Comparison of ENCODE assay signal across 8 mouse cellular contexts in the genomic region with DNA sequence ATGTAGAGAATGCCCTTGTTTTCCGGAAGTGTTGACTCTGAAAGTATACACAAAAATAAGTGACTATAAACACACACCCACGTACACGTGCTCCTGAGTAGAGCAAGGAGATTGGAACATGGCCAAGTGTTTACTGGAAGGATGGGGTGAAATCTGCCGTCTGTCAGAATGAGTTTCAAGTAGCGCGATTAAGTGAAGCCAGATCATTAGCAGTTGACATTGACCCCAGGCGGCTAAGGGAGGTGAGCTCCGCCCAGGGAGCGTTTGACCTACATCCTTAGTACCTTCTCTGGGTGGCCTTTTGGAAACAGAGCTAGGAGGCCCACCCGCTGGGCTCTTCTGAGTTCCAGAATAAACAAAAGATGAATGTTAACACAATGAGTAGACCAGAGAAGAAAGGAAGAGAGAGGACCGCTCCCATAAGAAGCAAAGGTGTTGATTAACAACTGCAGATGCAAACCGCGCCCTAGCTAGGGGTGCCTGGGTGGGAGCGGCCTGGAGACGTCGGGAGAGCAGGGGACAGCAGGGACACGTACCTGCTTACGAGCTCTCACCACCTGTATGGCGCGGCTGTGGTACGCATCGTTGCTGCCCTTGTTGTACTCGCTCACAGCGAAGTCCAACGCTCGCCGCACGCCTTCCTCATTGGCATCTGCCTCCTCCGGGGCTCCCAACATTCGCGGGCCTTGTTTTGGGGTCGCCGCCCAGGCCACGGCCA. TPM values are rescaled to one million over a fixed set of nuclear protein-coding genes. Genes with fewer than 3 reads are reported as not detected.
DNase-seq lines count a peak whose midpoint lies in the region; ATAC-seq and TF ChIP-seq lines count a peak whose summit lies in the region.
"Had no signal": no experiment of that assay in that cellular context is flagged by ENCODE, and none has a peak within 500 bp of the region (broad histone marks: within the 10 kb centered on the region; RNA-seq: fewer than 3 reads in every experiment).

No protein-coding gene starts in this region.

- TF ChIP-seq CTCF in midbrain, postnatal 0 days (IDR thresholded peaks at IDR 0.05) = no peak

- H3K4me1 ChIP-seq in embryonic facial prominence, embryonic 11.5 days (ENCODE audit: control insufficient read depth, insufficient read depth, low read length) = peaks cover 3% of the 10 kb centered on the region
- H3K4me1 ChIP-seq in hindbrain, embryonic 10.5 days (replicated peaks) = peaks cover 42% of the 10 kb centered on the region
- peaks cover 41% of the 10 kb centered on the region for H3K4me1 ChIP-seq in limb, embryonic 15.5 days
- H3K4me1 ChIP-seq in midbrain, postnatal 0 days (ENCODE audit: insufficient read depth, low read length) = peaks cover 22% of the 10 kb centered on the region

- peak overlapping the region; percentile 76 for H3K27ac ChIP-seq in embryonic facial prominence, embryonic 11.5 days (replicated peaks; ENCODE audit: low read depth, low read length)
- H3K27ac ChIP-seq in hindbrain, embryonic 10.5 days = peak overlapping the region; percentile 95
- peak overlapping the region; percentile 96 for H3K27ac ChIP-seq in limb, embryonic 15.5 days
- peak overlapping the region; percentile 83 for H3K27ac ChIP-seq in midbrain, postnatal 0 days (ENCODE audit: low read depth, low read length)

- no peaks in the 10 kb centered on the region; the same call in 1 of the 2 replicates for H3K36me3 ChIP-seq in embryonic facial prominence, embryonic 11.5 days (replicated peaks; ENCODE audit: control insufficient read depth, insufficient read depth, low read depth, low read length)
- H3K36me3 ChIP-seq in hindbrain, embryonic 10.5 days = peaks cover 33% of the 10 kb centered on the region
- peaks cover 20% of the 10 kb centered on the region for H3K36me3 ChIP-seq in limb, embryonic 15.5 days
- H3K36me3 ChIP-seq in midbrain, postnatal 0 days (ENCODE audit: insufficient read depth, low read length) = peaks cover 10% of the 10 kb centered on the region

- H3K9me3 ChIP-seq in embryonic facial prominence, embryonic 11.5 days (replicated peaks; ENCODE audit: control insufficient read depth, low read length) = no peaks in the 10 kb centered on the region
- no peaks in the 10 kb centered on the region for H3K9me3 ChIP-seq in hindbrain, embryonic 10.5 days
- no peaks in the 10 kb centered on the region for H3K9me3 ChIP-seq in limb, embryonic 15.5 days
- H3K9me3 ChIP-seq in midbrain, postnatal 0 days (ENCODE audit: low read length) = no peaks in the 10 kb centered on the region

- peak; percentile 95 for DNase-seq in ES-CJ7 (ENCODE audit: low read depth, low spot score)
- DNase-seq in embryonic facial prominence, embryonic 11.5 days (ENCODE audit: low spot score) = peak; percentile 42
- peak; percentile 41 for DNase-seq in hindbrain, embryonic 10.5 days (ENCODE audit: low spot score)
- peak; percentile 64 for DNase-seq in midbrain, postnatal 0 days (ENCODE audit: low spot score)
- no peak for DNase-seq in gastrocnemius, adult 8-10 months (ENCODE audit: low spot score in 2 of 2)

- 1% methylated on average over 34 of the region's 34 CpGs for WGBS in embryonic facial prominence, embryonic 11.5 days
- 2% methylated on average over 34 of the region's 34 CpGs for WGBS in hindbrain, embryonic 10.5 days
- WGBS in limb, embryonic 15.5 days = under 1% methylated on average over 34 of the region's 34 CpGs
- under 1% methylated on average over 34 of the region's 34 CpGs for WGBS in midbrain, postnatal 0 days

- peak; percentile 58 for ATAC-seq in activated CD4-positive, CD25-positive, alpha-beta regulatory T cell, adult 4 months
- ATAC-seq in embryonic facial prominence, embryonic 11.5 days (replicated peaks; ENCODE audit: insufficient number of reproducible peaks, low FRiP score, low TSS enrichment, low read depth) = peak; percentile 64
- peak; percentile 32; the same call in 1 of the 2 replicates for ATAC-seq in limb, embryonic 15.5 days (ENCODE audit: insufficient number of reproducible peaks, low FRiP score, low TSS enrichment, low read depth)
- peak; percentile 54 for ATAC-seq in midbrain, postnatal 0 days (ENCODE audit: low FRiP score)

- peak overlapping the region; percentile 44 for H3K4me2 ChIP-seq in embryonic facial prominence, embryonic 11.5 days (ENCODE audit: low read depth, low read length)
- peak overlapping the region; percentile 68 for H3K4me2 ChIP-seq in limb, embryonic 15.5 days
- peak overlapping the region; percentile 79 for H3K4me2 ChIP-seq in midbrain, postnatal 0 days (ENCODE audit: low read depth, low read length, poor library complexity, severe bottlenecking)

- peak overlapping the region; percentile 91 for H3K4me3 ChIP-seq in embryonic facial prominence, embryonic 11.5 days (ENCODE audit: low read depth, low read length)
- peak overlapping the region; percentile 81 for H3K4me3 ChIP-seq in hindbrain, embryonic 10.5 days
- H3K4me3 ChIP-seq in limb, embryonic 15.5 days = peak overlapping the region; percentile 86
- H3K4me3 ChIP-seq in midbrain, postnatal 0 days (ENCODE audit: low read depth, low read length) = peak overlapping the region; percentile 95

- H3K9ac ChIP-seq in embryonic facial prominence, embryonic 11.5 days (replicated peaks; ENCODE audit: low read length) = peak overlapping the region; percentile 90
- H3K9ac ChIP-seq in limb, embryonic 15.5 days = peak overlapping the region; percentile 85
- H3K9ac ChIP-seq in midbrain, postnatal 0 days (replicated peaks; ENCODE audit: low read length, poor library complexity, severe bottlenecking) = peak overlapping the region; percentile 90

- H3K27me3 ChIP-seq in embryonic facial prominence, embryonic 11.5 days (ENCODE audit: control insufficient read depth, insufficient read depth, low read length) = no peaks in the 10 kb centered on the region
- H3K27me3 ChIP-seq in hindbrain, embryonic 10.5 days (ENCODE audit: insufficient read depth, poor library complexity, severe bottlenecking) = no peaks in the 10 kb centered on the region
- H3K27me3 ChIP-seq in limb, embryonic 15.5 days = no peaks in the 10 kb centered on the region
- no peaks in the 10 kb centered on the region for H3K27me3 ChIP-seq in midbrain, postnatal 0 days (ENCODE audit: insufficient read depth, low read length)

RNA-seq across cellular contexts. Expression of gene Cst3, which starts 0.7 kb away (rescaled TPM):
- polyA plus RNA-seq in activated CD4-positive, CD25-positive, alpha-beta regulatory T cell, adult 4 months (2017; shearing (Covaris generic)) = 100 to 1,000 TPM; 167 to 192 TPM
- 315 and 334 TPM in 2 replicates for polyA plus RNA-seq in embryonic facial prominence, embryonic 11.5 days (2014; fragmentation: Nextera tagmentation; extraction: Ambion mirVana)
- 308 and 381 TPM in 2 replicates for polyA plus RNA-seq in hindbrain, embryonic 10.5 days (2016; fragmentation: Nextera tagmentation; extraction: Ambion mirVana)
- 548 and 588 TPM in 2 replicates for polyA plus RNA-seq in limb, embryonic 15.5 days (2015; fragmentation: Nextera tagmentation; extraction: Ambion mirVana)
- 457 and 677 TPM in 2 replicates for total RNA-seq in midbrain, postnatal 0 days (2014; rRNA removed)
- 1,077 and 1,177 TPM in 2 replicates for polyA plus RNA-seq in midbrain, postnatal 0 days (2015; fragmentation: Nextera tagmentation; extraction: Ambion mirVana)
- total RNA-seq in gastrocnemius, adult 8-10 months (2022) = 100 to 1,000 TPM; 477 to 640 (median 523) TPM

RNA-seq across cellular contexts. Expression of gene 9230104L09Rik, which starts 9.9 kb away (rescaled TPM):
- polyA plus RNA-seq in activated CD4-positive, CD25-positive, alpha-beta regulatory T cell, adult 4 months (2017; shearing (Covaris generic)) = not detected
- not detected in 2 replicates for polyA plus RNA-seq in embryonic facial prominence, embryonic 11.5 days (2014; fragmentation: Nextera tagmentation; extraction: Ambion mirVana)
- not detected in 2 replicates for polyA plus RNA-seq in hindbrain, embryonic 10.5 days (2016; fragmentation: Nextera tagmentation; extraction: Ambion mirVana)
- polyA plus RNA-seq in limb, embryonic 15.5 days (2015; fragmentation: Nextera tagmentation; extraction: Ambion mirVana) = not detected in 2 replicates
- total RNA-seq in midbrain, postnatal 0 days (2014; rRNA removed) = not detected in 2 replicates
- polyA plus RNA-seq in midbrain, postnatal 0 days (2015; fragmentation: Nextera tagmentation; extraction: Ambion mirVana) = not detected in 2 replicates
- 1 to 10 TPM in 3 of 4 experiments, under 1 TPM in 1; 0.47 to 2.8 (median 1.9) TPM for total RNA-seq in gastrocnemius, adult 8-10 months (2022)
- total RNA-seq: left cerebral cortex, postnatal 25 days had no signal

RNA-seq across cellular contexts. Expression of gene Cst9, which starts 39.8 kb away (rescaled TPM):
- not detected for polyA plus RNA-seq in activated CD4-positive, CD25-positive, alpha-beta regulatory T cell, adult 4 months (2017; shearing (Covaris generic))
- polyA plus RNA-seq in embryonic facial prominence, embryonic 11.5 days (2014; fragmentation: Nextera tagmentation; extraction: Ambion mirVana) = not detected in 2 replicates
- polyA plus RNA-seq in hindbrain, embryonic 10.5 days (2016; fragmentation: Nextera tagmentation; extraction: Ambion mirVana) = not detected in 2 replicates
- polyA plus RNA-seq in limb, embryonic 15.5 days (2015; fragmentation: Nextera tagmentation; extraction: Ambion mirVana) = not detected in 2 replicates
- total RNA-seq in midbrain, postnatal 0 days (2014; rRNA removed) = not detected in 2 replicates
- not detected in 2 replicates for polyA plus RNA-seq in midbrain, postnatal 0 days (2015; fragmentation: Nextera tagmentation; extraction: Ambion mirVana)
- total RNA-seq in gastrocnemius, adult 8-10 months (2022) = not detected
- total RNA-seq: left cerebral cortex, postnatal 25 days had no signal

RNA-seq across cellular contexts. Expression of gene Cst13, which starts 54.9 kb away (rescaled TPM):
- polyA plus RNA-seq in activated CD4-positive, CD25-positive, alpha-beta regulatory T cell, adult 4 months (2017; shearing (Covaris generic)) = not detected
- polyA plus RNA-seq in embryonic facial prominence, embryonic 11.5 days (2014; fragmentation: Nextera tagmentation; extraction: Ambion mirVana) = not detected in 2 replicates
- not detected in 2 replicates for polyA plus RNA-seq in hindbrain, embryonic 10.5 days (2016; fragmentation: Nextera tagmentation; extraction: Ambion mirVana)
- not detected in 2 replicates for polyA plus RNA-seq in limb, embryonic 15.5 days (2015; fragmentation: Nextera tagmentation; extraction: Ambion mirVana)
- not detected in 2 replicates for total RNA-seq in midbrain, postnatal 0 days (2014; rRNA removed)
- not detected in 2 replicates for polyA plus RNA-seq in midbrain, postnatal 0 days (2015; fragmentation: Nextera tagmentation; extraction: Ambion mirVana)
- not detected for total RNA-seq in gastrocnemius, adult 8-10 months (2022)
- total RNA-seq: left cerebral cortex, postnatal 25 days had no signal

Comparison
In these comparisons a context has a peak if more than half of its experiments do, and no peak if none do; other contexts are left out.
1. DNase-seq: peak in ES-CJ7 (single experiment), embryonic facial prominence, embryonic 11.5 days (single experiment), hindbrain, embryonic 10.5 days (single experiment) and midbrain, postnatal 0 days (single experiment); none in gastrocnemius, adult 8-10 months (0 of 2).
2. Peak in every context shown above with its lines, with median percentiles within 50 percentile points of each other: ATAC-seq, H3K27ac ChIP-seq, H3K4me2 ChIP-seq, H3K4me3 ChIP-seq and H3K9ac ChIP-seq.